Mouse (Mus musculus) CH12.LX (cell line): ENCODE measurements around the gene Atg4d. TPM values are rescaled to one million over a fixed set of nuclear protein-coding genes. Genes with fewer than 3 reads are reported as not detected.
A peak's percentile ranks its signal among the peaks of the same experiment; 100 is the strongest.

ENCODE experiments used
- DNase-seq: peaks from one replicate; pipeline ENCODE4 v3.0.0-alpha.2; 2013; ENCODE audit errors: extremely low read depth
- H3K27ac ChIP-seq: 2 replicates; pipeline ENCODE4 v1.5.1; 2012; ENCODE audit warnings: low read depth, mild to moderate bottlenecking, control low read depth, moderate library complexity; ENCODE audit not compliant: insufficient read depth
- H3K27me3 ChIP-seq: replicated peaks from 2 replicates; pipeline ENCODE3; 2012; ENCODE audit warnings: inconsistent platforms
- H3K36me3 ChIP-seq, 2 experiments: replicated peaks in 1 of 2; 2 replicates each; pipeline versions ENCODE3 to v1.6.1; 2012; ENCODE audit warnings: inconsistent platforms in 1 of 2, low read length in 1 of 2, mild to moderate bottlenecking in 1 of 2, mixed read lengths in 1 of 2, moderate library complexity in 1 of 2; ENCODE audit not compliant: control insufficient read depth in 1 of 2, insufficient read depth in 1 of 2
- H3K4me1 ChIP-seq, 2 experiments: 2 replicates each; pipeline ENCODE4 v1.6.1; 2012; ENCODE audit warnings: inconsistent platforms in 1 of 2, moderate library complexity in 1 of 2; ENCODE audit not compliant: insufficient read depth in 2 of 2, control insufficient read depth in 1 of 2
- H3K4me2 ChIP-seq: 2 replicates; pipeline ENCODE4 v1.6.1; 2012; ENCODE audit warnings: low read depth, mild to moderate bottlenecking, control low read depth; ENCODE audit not compliant: poor library complexity, insufficient read depth, severe bottlenecking
- H3K4me3 ChIP-seq, 3 experiments: fragments of 150-350 bp in 1 of 3; sonication (generic) in 1 of 3; replicated peaks in 1 of 3; 2 replicates each; pipeline versions ENCODE3 to v1.5.1; 2011 to 2012; ENCODE audit warnings: low read depth in 2 of 3, low read length in 2 of 3, mild to moderate bottlenecking in 2 of 3, moderate library complexity in 2 of 3, control low read depth in 1 of 3, improper control_type of control experiment in 1 of 3, inconsistent platforms in 1 of 3, mixed read lengths in 1 of 3; ENCODE audit not compliant: poor library complexity in 1 of 3
- H3K79me2 ChIP-seq: replicated peaks from 2 replicates; pipeline ENCODE4 v1.6.1; 2012; ENCODE audit warnings: mild to moderate bottlenecking, moderate library complexity; ENCODE audit not compliant: control insufficient read depth, poor library complexity, insufficient read depth, severe bottlenecking; ENCODE audit errors: extremely low read depth
- H3K9ac ChIP-seq: 2 replicates; pipeline ENCODE4 v1.6.1; 2012; ENCODE audit warnings: low read depth, mild to moderate bottlenecking, control low read depth, moderate library complexity; ENCODE audit not compliant: insufficient read depth
- H3K9me3 ChIP-seq: replicated peaks from 2 replicates; pipeline ENCODE3; 2012; ENCODE audit warnings: low read length, inconsistent platforms, mixed read lengths
- CHD1 ChIP-seq: IDR thresholded peaks from 2 replicates; pipeline ENCODE4 v1.6.1; 2012; ENCODE audit warnings: low read depth, low read length, improper control_type of control experiment, inconsistent platforms
- EP300 ChIP-seq: IDR thresholded peaks from 2 replicates; pipeline ENCODE4 v1.6.1; 2011; ENCODE audit warnings: low read length, improper control_type of control experiment
- ETS1 ChIP-seq: conservative IDR thresholded peaks from 2 replicates; pipeline ENCODE4 v1.6.1; 2012; ENCODE audit warnings: low read depth, mild to moderate bottlenecking, inconsistent platforms, low read length, improper control_type of control experiment, moderate library complexity
- GABPA ChIP-seq: IDR thresholded peaks from 2 replicates; pipeline ENCODE4 v1.6.1; 2012; ENCODE audit warnings: low read depth, low read length, improper control_type of control experiment, inconsistent platforms; ENCODE audit not compliant: insufficient replicate concordance
- IRF4 ChIP-seq: IDR thresholded peaks from 2 replicates; pipeline ENCODE4 v1.6.1; 2014; ENCODE audit warnings: low read depth, mild to moderate bottlenecking, inconsistent platforms, low read length, improper control_type of control experiment
- KAT2A ChIP-seq: IDR thresholded peaks from 2 replicates; pipeline ENCODE4 v1.6.1; 2012; ENCODE audit warnings: low read length, improper control_type of control experiment, inconsistent platforms; ENCODE audit not compliant: insufficient replicate concordance
- MAFK ChIP-seq: IDR thresholded peaks from 2 replicates; pipeline ENCODE4 v1.6.1; 2011; ENCODE audit warnings: low read length, improper control_type of control experiment; ENCODE audit not compliant: insufficient replicate concordance
- MAX ChIP-seq: IDR thresholded peaks from 2 replicates; pipeline ENCODE4 v1.6.1; 2011; ENCODE audit warnings: low read length, improper control_type of control experiment
- PAX5 ChIP-seq: IDR thresholded peaks from 2 replicates; pipeline ENCODE4 v1.6.1; 2012; ENCODE audit warnings: low read length, inconsistent platforms, mixed read lengths
- POLR2A ChIP-seq: IDR thresholded peaks from 2 replicates; pipeline ENCODE4 v1.6.1; 2011; ENCODE audit warnings: low read depth, mild to moderate bottlenecking, improper control_type of control experiment, low read length
- SIN3A ChIP-seq: IDR thresholded peaks from 2 replicates; pipeline ENCODE4 v1.6.1; 2012; ENCODE audit warnings: low read length, improper control_type of control experiment, inconsistent platforms
- UBTF ChIP-seq: IDR thresholded peaks from 2 replicates; pipeline ENCODE4 v1.6.1; 2012; ENCODE audit warnings: low read depth, mild to moderate bottlenecking, inconsistent platforms, low read length, improper control_type of control experiment, moderate library complexity
- ZC3H11A ChIP-seq: IDR thresholded peaks from 2 replicates; pipeline ENCODE4 v1.6.1; 2012; ENCODE audit warnings: low read depth, mild to moderate bottlenecking, inconsistent platforms, low read length, improper control_type of control experiment
- ZKSCAN1 ChIP-seq: IDR thresholded peaks from 2 replicates; pipeline ENCODE4 v1.6.1; 2012; ENCODE audit warnings: low read depth, inconsistent platforms, low read length, improper control_type of control experiment, borderline replicate concordance
- ZMIZ1 ChIP-seq: IDR thresholded peaks from 2 replicates; pipeline ENCODE4 v1.6.1; 2012; ENCODE audit warnings: low read depth, mild to moderate bottlenecking, inconsistent platforms, low read length, improper control_type of control experiment
- ZNF384 ChIP-seq: IDR thresholded peaks from 2 replicates; pipeline ENCODE4 v1.6.1; 2012; ENCODE audit warnings: low read depth, low read length, improper control_type of control experiment, inconsistent platforms
- dilution Hi-C: fragments of 300-500 bp; cut with MboI; formaldehyde crosslinking; loops from 2 replicates; pipeline ENCODE4 v1.14.3; 2020; ENCODE audit warnings: low sequenced_read_pairs; ENCODE audit not compliant: extremely low pct_unique_long_range_greater_than_20kb, extremely low pct_ligation_motif_present
- in situ Hi-C: fragments of 300-500 bp; cut with MboI; formaldehyde crosslinking; loops from 3 replicates; pipeline ENCODE4 v1.14.3; 2019; ENCODE audit warnings: low sequenced_read_pairs, low pct_ligation_motif_present, low pct_unique_long_range_greater_than_20kb, mixed read lengths
- polyA plus RNA-seq: library from polyadenylated mRNA; unstranded; fragments of >175 nt; gene quantifications from 2 replicates; pipeline ENCODE4 v1.2.1, GENCODE M21; 2012; ENCODE audit warnings: low read depth; ENCODE audit not compliant: insufficient read length
- total RNA-seq, 2 experiments: library from RNA; depleted of rRNA; stranded (reverse); fragments of 300-350 nt in 1 of 2; fragments of >200 nt in 1 of 2; gene quantifications; 2 replicates each; pipeline ENCODE4 v1.2.3; 2012 to 2014

The Atg4d gene
- total and polyA plus RNA-seq, 3 experiments: 7.7 to 14.3 (median 10.3) TPM

- H3K4me2 ChIP-seq: no peak overlapping the region
- H3K4me3 ChIP-seq: no peak overlapping the region
- no peaks in the 10 kb centered on the region for H3K36me3 ChIP-seq
- peaks cover 4% of the 10 kb centered on the region for H3K27me3 ChIP-seq
- H3K9me3 ChIP-seq: peaks cover 9% of the 10 kb centered on the region
- H3K4me1 ChIP-seq: peaks cover 0 to 7% of the 10 kb centered on the region in 2 experiments; a peak in 2 of 4 replicates
- DNase-seq: no peak
- in situ Hi-C loops (no loop called here), dilution Hi-C loops (no loop called here)
- TF ChIP-seq ZMIZ1: no peak
- TF ChIP-seq PAX5: no peak
- TF ChIP-seq ZKSCAN1: no peak
- no peak for TF ChIP-seq ZNF384
- no peak for TF ChIP-seq MAFK
- no peak for TF ChIP-seq UBTF
- no peak for TF ChIP-seq CHD1
- no peak for TF ChIP-seq POLR2A
- TF ChIP-seq IRF4: no peak
- no peak for TF ChIP-seq GABPA
- no peak for TF ChIP-seq EP300
- no peak for TF ChIP-seq ZC3H11A
- TF ChIP-seq SIN3A: no peak
- no peak for TF ChIP-seq MAX
- no peak for TF ChIP-seq KAT2A
- no peak overlapping the region for H3K9ac ChIP-seq
- H3K79me2 ChIP-seq: no peaks in the 10 kb centered on the region
- H3K27ac ChIP-seq: no peak overlapping the region
Measured at GRCm38 (mm10) chr9:21245113-21245487, 20.0 kb upstream of the Atg4d start.

- Histone ChIP-seq H3K9ac (no peak overlapping the region), H3K4me2 (no peak overlapping the region), H3K36me3 (no peaks in the 10 kb centered on the region), H3K9me3 (peaks cover 9% of the 10 kb centered on the region), H3K79me2 (no peaks in the 10 kb centered on the region), H3K27ac (no peak overlapping the region), H3K27me3 (no peaks in the 10 kb centered on the region), H3K4me3 (no peak overlapping the region), H3K4me1 (peaks cover 0 to 7% of the 10 kb centered on the region in 2 experiments; a peak in 2 of 4 replicates)
- dilution Hi-C loops (no loop called here), in situ Hi-C loops (no loop called here)
- DNase-seq: no peak
- no peak for TF ChIP-seq KAT2A
- TF ChIP-seq ETS1: no peak
- TF ChIP-seq ZNF384: 0 out of 2 replicates have a peak, but pooled peaks have one; percentile 30
Measured at GRCm38 (mm10) chr9:21246342-21246741, 18.8 kb upstream of the Atg4d start.
